Mouse (Mus musculus): ENCODE measurements around the gene Tacr1.

GRCm38 (mm10) chr6:82589387-82589786, 187.3 kb downstream of the Tacr1 start:
- TF ChIP-seq CTCF (IDR thresholded peaks at IDR 0.05; ENCODE audit: control insufficient read depth, insufficient read depth, insufficient read length), result no peak
- no peak for TF ChIP-seq MAX (IDR thresholded peaks at IDR 0.05)
- no peak for TF ChIP-seq CEBPB (IDR thresholded peaks at IDR 0.05; ENCODE audit: low read depth)
